Mouse (Mus musculus) liver, embryonic 14.5 days (tissue): ENCODE data around the gene Srgap1.

Experiments used
- CTCF ChIP-seq: IDR thresholded peaks from 2 replicates; pipeline ENCODE4 v1.5.1; 2016; ENCODE audit warnings: antibody characterized with exemption, low read depth, control low read depth
- EP300 ChIP-seq: IDR thresholded peaks from 2 replicates; pipeline ENCODE4 v1.6.1; 2016; ENCODE audit warnings: antibody characterized with exemption, low read depth

DNA sequence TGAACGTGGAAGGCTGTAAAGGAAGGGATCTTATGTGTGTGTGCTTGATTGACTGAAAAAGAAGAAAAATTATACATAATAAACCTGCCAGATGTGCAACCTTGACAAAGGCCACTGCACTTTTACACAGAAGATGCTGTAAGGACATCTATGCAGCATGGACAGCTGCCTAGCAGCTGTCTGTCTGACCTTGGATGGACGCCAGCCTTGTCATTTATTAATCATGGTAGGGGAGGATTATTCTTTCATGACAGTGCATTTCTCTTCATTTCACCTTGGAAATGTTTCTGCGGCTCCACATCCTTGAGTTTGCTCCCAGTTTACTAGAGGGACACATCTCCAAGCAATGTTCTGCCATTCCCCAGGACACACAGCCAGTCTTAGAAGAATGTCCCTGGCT, 258.6 kb downstream of the Srgap1 start:
- TF ChIP-seq CTCF (no peak), EP300 (no peak)
